Mouse (Mus musculus): Measurements from ENCODE around the gene Rasal3. TPM values are rescaled to one million over a fixed set of nuclear protein-coding genes. Genes with fewer than 3 reads are reported as not detected.

Gene Rasal3
- polyA plus RNA-seq, 1 experiment: not detected

- TF ChIP-seq CTCF (IDR thresholded peaks at IDR 0.05; ENCODE audit: borderline replicate concordance, insufficient read depth, low read length): no peak
- no peak for TF ChIP-seq POLR2A (IDR thresholded peaks at IDR 0.05; ENCODE audit: low read depth, low read length)
- Histone ChIP-seq H3K4me1 (ENCODE audit: control insufficient read depth, insufficient read depth, low read length) (no peaks in the 10 kb centered on the region), H3K4me3 (ENCODE audit: insufficient read depth, low read length) (no peak overlapping the region), H3K27ac (ENCODE audit: insufficient read depth, low read length) (no peak overlapping the region)
Observed at GRCm38 (mm10) chr17:32396266-32396665, 7.1 kb downstream of the Rasal3 start.

DNA sequence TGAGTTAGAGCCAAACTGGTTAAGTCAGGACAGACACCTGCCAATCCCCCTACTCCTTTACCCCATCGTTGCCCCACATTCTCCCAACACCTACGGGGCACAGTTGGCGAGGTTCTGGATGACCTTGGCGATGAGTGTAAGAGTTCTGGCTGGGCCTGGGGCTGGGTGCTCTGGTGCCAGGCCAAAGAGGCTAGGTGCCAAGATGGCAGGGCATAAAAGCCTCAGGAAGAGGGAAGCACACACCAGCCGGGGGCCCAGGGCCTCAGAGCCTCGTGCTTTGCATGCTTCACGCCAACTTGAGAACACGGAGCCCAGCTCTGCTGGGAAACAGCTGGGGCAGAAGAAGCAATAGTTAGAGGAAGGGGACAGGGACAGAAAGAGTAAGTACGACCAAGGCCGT is 9.4 kb downstream of the Rasal3 start:
- Histone ChIP-seq H3K4me3 (ENCODE audit: insufficient read depth, low read length) (no peak overlapping the region), H3K4me1 (ENCODE audit: control insufficient read depth, insufficient read depth, low read length) (no peaks in the 10 kb centered on the region), H3K27ac (ENCODE audit: insufficient read depth, low read length) (no peak overlapping the region)
- no peak for TF ChIP-seq POLR2A (IDR thresholded peaks at IDR 0.05; ENCODE audit: low read depth, low read length)
- no peak for TF ChIP-seq CTCF (IDR thresholded peaks at IDR 0.05; ENCODE audit: borderline replicate concordance, insufficient read depth, low read length)

DNA sequence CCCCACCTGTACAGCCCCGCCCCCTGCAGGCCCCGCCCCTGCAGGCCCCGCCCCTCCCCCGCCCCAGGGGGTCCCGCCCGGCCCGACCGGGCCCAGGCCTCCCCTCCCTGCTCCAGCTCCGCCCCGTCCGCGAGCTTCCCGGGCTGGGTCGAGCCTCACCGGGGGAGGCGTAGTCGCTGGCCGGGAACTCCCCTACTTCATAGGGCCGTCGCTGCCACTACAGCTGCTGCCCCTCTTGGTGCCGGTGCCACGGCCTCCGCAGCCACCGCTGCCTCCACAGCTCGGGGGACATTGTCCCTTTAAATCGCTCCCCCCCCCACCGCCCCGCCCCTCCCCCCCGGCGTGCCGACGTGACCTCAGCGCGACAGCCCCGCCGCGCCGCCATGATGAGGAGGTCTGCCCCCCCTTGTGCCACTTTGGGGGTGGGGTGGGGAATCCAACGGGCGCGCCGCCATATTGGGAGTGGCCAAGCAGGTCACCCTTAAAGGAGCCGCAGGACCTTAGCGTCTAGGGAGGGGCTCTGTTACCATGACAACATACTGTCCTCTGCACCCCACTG is 14.2 kb downstream of the Rasal3 start, which contains the start of gene Wiz:
Wiz (minus strand) TSS at position 339 of the 559 bp plus-strand sequence.
- no peak within 1 kb of the TSS for H3K27ac ChIP-seq (ENCODE audit: insufficient read depth, low read length)
- H3K4me3 ChIP-seq (ENCODE audit: insufficient read depth, low read length): peak within 1 kb of the TSS; percentile 64
- peak; percentile 67 for TF ChIP-seq POLR2A (IDR thresholded peaks at IDR 0.05; ENCODE audit: low read depth, low read length)
- no peak for TF ChIP-seq CTCF (IDR thresholded peaks at IDR 0.05; ENCODE audit: borderline replicate concordance, insufficient read depth, low read length)
- no peaks in the 10 kb centered on the region for H3K4me1 ChIP-seq (ENCODE audit: control insufficient read depth, insufficient read depth, low read length)

DNA sequence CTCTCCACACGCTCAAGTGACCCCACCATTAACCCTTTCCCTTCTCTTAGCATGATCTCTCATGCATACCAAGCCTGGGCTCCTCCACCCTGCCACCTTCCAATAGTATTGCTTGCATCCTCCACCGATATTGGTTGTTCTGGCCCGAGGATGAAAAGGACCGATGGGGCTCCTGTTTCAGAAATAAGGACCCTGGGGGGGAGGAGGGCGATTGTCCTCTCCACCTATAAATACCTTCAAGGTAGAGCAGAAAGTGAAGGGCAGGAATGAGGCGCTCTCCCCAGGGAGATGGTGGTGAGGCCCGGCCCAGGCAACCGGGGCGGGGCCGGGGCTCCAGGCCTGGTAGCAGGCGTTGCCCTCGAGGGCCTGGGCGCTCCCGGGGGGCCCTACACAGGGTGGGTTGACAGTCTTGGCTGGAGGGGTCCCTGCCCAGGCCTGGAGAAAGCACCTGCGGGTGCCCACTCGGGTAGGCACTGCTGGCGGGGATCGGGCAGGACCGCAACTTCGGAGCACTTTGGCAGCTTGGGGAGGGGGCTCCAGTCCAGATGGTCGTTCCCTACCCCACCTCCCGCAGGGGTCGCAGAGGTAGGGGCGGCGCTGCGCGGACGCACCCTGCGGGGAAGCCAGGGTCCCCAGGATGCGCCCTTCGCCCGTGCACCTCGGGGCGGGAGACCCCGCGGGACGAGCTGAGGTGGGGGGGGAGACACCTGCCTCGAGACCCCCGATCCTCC is 14.8 kb downstream of the Rasal3 start:
- H3K27ac ChIP-seq (ENCODE audit: insufficient read depth, low read length): no peak overlapping the region
- TF ChIP-seq POLR2A (IDR thresholded peaks at IDR 0.05; ENCODE audit: low read depth, low read length) (no peak), CTCF (IDR thresholded peaks at IDR 0.05; ENCODE audit: borderline replicate concordance, insufficient read depth, low read length) (no peak)
- no peaks in the 10 kb centered on the region for H3K4me1 ChIP-seq (ENCODE audit: control insufficient read depth, insufficient read depth, low read length)
- peak overlapping the region; percentile 64 for H3K4me3 ChIP-seq (ENCODE audit: insufficient read depth, low read length)

GRCm38 (mm10) chr17:32387986-32388369 is 15.4 kb downstream of the Rasal3 start:
- TF ChIP-seq CTCF (IDR thresholded peaks at IDR 0.05; ENCODE audit: borderline replicate concordance, insufficient read depth, low read length) (no peak), POLR2A (IDR thresholded peaks at IDR 0.05; ENCODE audit: low read depth, low read length) (no peak)
- Histone ChIP-seq H3K4me1 (ENCODE audit: control insufficient read depth, insufficient read depth, low read length) (no peaks in the 10 kb centered on the region), H3K27ac (ENCODE audit: insufficient read depth, low read length) (no peak overlapping the region), H3K4me3 (ENCODE audit: insufficient read depth, low read length) (peak overlapping the region; percentile 64)

DNA sequence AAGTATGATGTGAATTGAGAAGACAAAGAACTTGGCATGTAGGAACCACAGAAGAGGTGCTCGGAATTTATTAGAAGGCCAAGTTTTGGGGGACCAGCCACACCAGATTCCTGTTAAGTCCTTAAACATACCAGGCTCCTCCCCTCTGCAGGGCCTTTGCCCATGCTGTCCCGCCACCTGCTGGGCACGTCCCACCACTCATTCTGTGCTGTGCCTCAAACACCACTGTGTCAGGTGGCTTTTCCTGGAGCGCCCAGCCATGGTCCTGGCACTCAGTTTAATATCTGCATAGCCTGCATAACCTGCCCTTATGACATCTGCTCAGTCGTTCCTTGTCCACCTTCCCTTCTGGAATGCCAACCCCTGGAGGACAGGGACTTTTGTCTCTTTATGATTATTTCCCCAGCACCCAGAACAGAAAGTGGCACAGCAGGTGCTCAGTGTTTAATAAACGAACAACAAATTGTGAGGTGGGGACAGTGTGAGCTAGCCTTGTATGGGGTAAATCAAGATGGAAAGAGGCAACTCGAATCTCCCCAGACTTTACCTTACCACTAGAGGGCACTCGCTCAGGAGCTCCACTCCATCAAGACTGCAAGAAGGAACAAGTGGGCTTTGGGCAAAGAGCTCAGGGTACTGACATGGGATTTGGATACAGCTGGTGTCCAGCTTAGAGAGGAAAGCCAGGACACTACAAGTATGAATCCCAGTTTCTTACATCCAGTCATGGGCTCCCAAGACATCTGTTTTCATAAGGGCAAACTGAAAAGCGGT is 16.5 kb downstream of the Rasal3 start:
- Histone ChIP-seq H3K4me3 (ENCODE audit: insufficient read depth, low read length) (no peak overlapping the region), H3K27ac (ENCODE audit: insufficient read depth, low read length) (no peak overlapping the region), H3K4me1 (ENCODE audit: control insufficient read depth, insufficient read depth, low read length) (no peaks in the 10 kb centered on the region)
- TF ChIP-seq CTCF (IDR thresholded peaks at IDR 0.05; ENCODE audit: borderline replicate concordance, insufficient read depth, low read length) (peak; percentile 52; the same call in 1 of the 2 replicates), POLR2A (IDR thresholded peaks at IDR 0.05; ENCODE audit: low read depth, low read length) (no peak)

DNA sequence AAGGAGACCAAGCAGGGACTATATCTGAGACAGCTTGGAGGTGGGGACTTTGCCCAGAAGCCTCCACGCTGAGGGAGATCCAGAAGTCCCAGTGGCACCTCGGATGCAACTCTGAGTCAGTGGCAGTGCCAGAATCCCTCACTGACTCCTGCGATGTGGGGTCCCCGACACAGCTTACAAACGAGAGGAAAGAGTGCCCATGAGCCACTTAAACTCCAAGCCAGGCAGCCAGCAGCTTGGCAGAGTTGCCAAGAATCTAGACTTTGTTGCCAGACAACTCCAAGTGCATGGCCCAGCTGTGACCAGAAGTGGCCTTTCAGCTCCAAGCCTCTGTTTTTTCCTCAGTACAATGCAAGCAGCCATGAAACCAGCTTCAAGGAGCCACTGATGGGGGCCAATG is 19.7 kb downstream of the Rasal3 start:
- H3K4me1 ChIP-seq (ENCODE audit: control insufficient read depth, insufficient read depth, low read length): no peaks in the 10 kb centered on the region
- no peak overlapping the region for H3K27ac ChIP-seq (ENCODE audit: insufficient read depth, low read length)
- H3K4me3 ChIP-seq (ENCODE audit: insufficient read depth, low read length): no peak overlapping the region
- TF ChIP-seq CTCF (IDR thresholded peaks at IDR 0.05; ENCODE audit: borderline replicate concordance, insufficient read depth, low read length) (no peak), POLR2A (IDR thresholded peaks at IDR 0.05; ENCODE audit: low read depth, low read length) (no peak)

DNA sequence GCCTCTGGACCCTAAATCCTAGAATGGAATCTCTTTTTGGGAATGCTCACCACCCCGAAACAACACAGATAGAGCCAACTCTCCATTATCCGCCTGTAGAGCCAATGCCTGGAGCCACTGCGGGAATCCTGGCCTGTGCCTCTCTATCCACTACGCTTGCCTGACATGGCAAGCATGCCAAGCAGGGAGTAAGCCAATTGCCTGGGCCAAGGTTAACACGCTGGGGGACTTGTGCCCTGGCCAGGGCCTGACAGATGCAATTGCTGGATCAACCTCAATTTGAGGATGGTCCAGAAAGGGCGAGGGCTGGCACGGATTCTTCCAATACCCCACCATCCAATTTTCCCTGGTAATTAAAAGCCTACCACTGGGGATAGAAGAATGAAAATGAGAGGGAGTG is 20.8 kb downstream of the Rasal3 start:
- no peaks in the 10 kb centered on the region for H3K4me1 ChIP-seq (ENCODE audit: control insufficient read depth, insufficient read depth, low read length)
- no peak overlapping the region for H3K27ac ChIP-seq (ENCODE audit: insufficient read depth, low read length)
- TF ChIP-seq POLR2A (IDR thresholded peaks at IDR 0.05; ENCODE audit: low read depth, low read length) (no peak), CTCF (IDR thresholded peaks at IDR 0.05; ENCODE audit: borderline replicate concordance, insufficient read depth, low read length) (no peak)
- H3K4me3 ChIP-seq (ENCODE audit: insufficient read depth, low read length): no peak overlapping the region

DNA sequence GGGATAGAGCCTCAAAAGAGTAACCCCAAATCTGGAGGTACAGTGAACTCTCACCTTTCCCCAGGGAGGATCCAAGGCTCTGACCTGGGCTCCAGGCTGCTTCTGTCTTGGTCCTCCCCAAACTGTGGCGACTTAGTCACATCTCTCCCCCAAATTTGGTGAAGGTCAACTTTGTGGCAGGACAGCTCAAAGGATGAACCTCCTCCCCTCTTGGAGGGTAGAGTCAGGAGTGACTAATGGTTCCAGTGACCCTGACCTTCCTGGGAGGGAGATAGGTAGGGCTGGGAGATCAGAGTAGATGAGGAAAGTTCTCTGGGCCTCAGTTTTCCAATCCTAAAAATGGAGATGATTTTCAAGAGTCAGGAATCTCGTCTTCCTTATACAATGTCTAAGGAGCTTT is 24.6 kb downstream of the Rasal3 start:
- no peak for TF ChIP-seq CTCF (IDR thresholded peaks at IDR 0.05; ENCODE audit: borderline replicate concordance, insufficient read depth, low read length)
- no peak for TF ChIP-seq POLR2A (IDR thresholded peaks at IDR 0.05; ENCODE audit: low read depth, low read length)
- no peak overlapping the region for H3K27ac ChIP-seq (ENCODE audit: insufficient read depth, low read length)

GRCm38 (mm10) chr17:32377137-32377536 is 26.2 kb downstream of the Rasal3 start:
- Histone ChIP-seq H3K27ac (ENCODE audit: insufficient read depth, low read length) (no peak overlapping the region), H3K4me3 (ENCODE audit: insufficient read depth, low read length) (no peak overlapping the region)
- TF ChIP-seq POLR2A (IDR thresholded peaks at IDR 0.05; ENCODE audit: low read depth, low read length) (no peak), CTCF (IDR thresholded peaks at IDR 0.05; ENCODE audit: borderline replicate concordance, insufficient read depth, low read length) (no peak)

More for the DNA sequence above, 24.6 kb downstream of the Rasal3 start:
- H3K4me1 ChIP-seq (ENCODE audit: control insufficient read depth, insufficient read depth, low read length): no peaks in the 10 kb centered on the region
- H3K4me3 ChIP-seq (ENCODE audit: insufficient read depth, low read length): no peak overlapping the region

More at GRCm38 (mm10) chr17:32377137-32377536, 26.2 kb downstream of the Rasal3 start:
- no peaks in the 10 kb centered on the region for H3K4me1 ChIP-seq (ENCODE audit: control insufficient read depth, insufficient read depth, low read length)
